Mouse (Mus musculus) liver, embryonic 11.5 days (tissue): ENCODE results near the gene Fam83e. TPM values are rescaled to one million over a fixed set of nuclear protein-coding genes. Genes with fewer than 3 reads are reported as not detected.
A peak's percentile ranks its signal among the peaks of the same experiment; 100 is the strongest.

Experiments
- ATAC-seq: fragments of 200-750 bp; cut with Nextera tagmentation; replicated peaks from 2 replicates; pipeline ENCODE4 v1.8.0; 2017; ENCODE audit warnings: moderate number of reproducible peaks, mild to moderate bottlenecking, moderate TSS enrichment, moderate library complexity; ENCODE audit not compliant: low FRiP score
- DNase-seq: peaks from one replicate; pipeline ENCODE4 v3.0.0-alpha.2; 2017; ENCODE audit warnings: low spot score
- H3K27ac ChIP-seq: fragments of 300-500 bp; sonication (generic); 2 replicates; pipeline ENCODE4 v1.5.1; 2014; ENCODE audit warnings: mild to moderate bottlenecking, low read depth, low read length, control low read depth
- H3K27me3 ChIP-seq: fragments of 300-500 bp; sonication (generic); replicated peaks from 2 replicates; pipeline ENCODE4 v1.6.1; 2014; ENCODE audit warnings: low read length, mixed read lengths; ENCODE audit not compliant: control insufficient read depth, insufficient read depth
- H3K36me3 ChIP-seq: fragments of 300-500 bp; sonication (generic); 2 replicates; pipeline ENCODE4 v1.6.1; 2014; ENCODE audit warnings: mild to moderate bottlenecking, low read length, moderate library complexity, mixed read lengths; ENCODE audit not compliant: control insufficient read depth, insufficient read depth
- H3K4me1 ChIP-seq: fragments of 300-500 bp; sonication (generic); replicated peaks from 2 replicates; pipeline ENCODE4 v1.6.1; 2014; ENCODE audit warnings: low read length, mixed read lengths; ENCODE audit not compliant: control insufficient read depth, insufficient read depth
- H3K4me2 ChIP-seq: fragments of 300-500 bp; sonication (generic); 2 replicates; pipeline ENCODE4 v1.6.1; 2014; ENCODE audit warnings: mild to moderate bottlenecking, control low read depth, moderate library complexity
- H3K4me3 ChIP-seq: fragments of 300-500 bp; sonication (generic); 2 replicates; pipeline ENCODE4 v1.5.1; 2014; ENCODE audit warnings: low read depth, low read length, control low read depth
- H3K9ac ChIP-seq: fragments of 300-500 bp; sonication (generic); 2 replicates; pipeline ENCODE4 v1.6.1; 2014; ENCODE audit warnings: low read depth, low read length, control low read depth
- H3K9me3 ChIP-seq: fragments of 300-500 bp; sonication (generic); 2 replicates; pipeline ENCODE4 v1.6.1; 2016; ENCODE audit warnings: low read length, inconsistent platforms, mixed read lengths; ENCODE audit not compliant: control insufficient read depth
- WGBS: fragments of 180-500 bp; shearing (Covaris S2); extraction: QIAGEN DNeasy Blood & Tissue Kit; methylation state at CpG from one replicate; pipeline ENCODE4 v1.1.7; 2014; 5-methylcytosine and 5-hydroxymethylcytosine counted together
- polyA plus RNA-seq: library from polyadenylated mRNA; unstranded; fragments of >200 nt; fragmentation: Nextera tagmentation; extraction: Ambion mirVana; gene quantifications from 2 replicates; pipeline ENCODE4 v1.2.1, GENCODE M21; 2014

Fam83e gene
- polyA plus RNA-seq, 1 experiment from 2014 or later = 1.1 TPM

DNA sequence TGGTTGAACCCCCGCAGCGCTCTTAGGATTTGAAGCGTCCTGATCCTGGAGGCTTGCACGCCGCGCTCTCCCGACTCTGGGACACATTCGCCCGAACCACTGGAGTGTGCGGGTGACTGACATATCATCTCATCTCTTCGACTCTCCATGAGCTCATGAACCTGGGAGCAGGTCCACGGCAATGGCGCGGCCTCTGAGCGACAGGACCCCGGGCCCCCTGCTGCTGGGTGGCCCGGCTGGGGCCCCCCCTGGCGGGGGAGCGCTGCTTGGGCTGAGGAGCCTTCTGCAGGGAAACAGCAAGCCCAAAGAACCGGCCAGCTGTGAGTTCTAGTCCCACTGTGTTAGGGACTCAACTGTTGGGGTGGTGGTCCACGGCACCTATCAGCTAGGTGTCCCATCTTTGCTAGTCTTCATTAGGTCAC lies 15.6 kb upstream of the Fam83e start:
- Histone ChIP-seq H3K4me2 (peak overlapping the region; percentile 100), H3K9me3 (no peaks in the 10 kb centered on the region), H3K36me3 (no peaks in the 10 kb centered on the region; the same call in 1 of the 2 replicates), H3K9ac (peak overlapping the region; percentile 42), H3K4me3 (peak overlapping the region; percentile 69), H3K4me1 (peaks cover 44% of the 10 kb centered on the region), H3K27me3 (peaks cover 13% of the 10 kb centered on the region), H3K27ac (peak overlapping the region; percentile 59)
- no peak for DNase-seq
- ATAC-seq = no peak
- WGBS = under 1% methylated on average over 20 of the region's 21 CpGs

- Histone ChIP-seq H3K27ac (peak overlapping the region; percentile 82), H3K36me3 (peaks cover 3% of the 10 kb centered on the region; the same call in 1 of the 2 replicates), H3K4me1 (peaks cover 42% of the 10 kb centered on the region), H3K9ac (peak overlapping the region; percentile 82), H3K27me3 (peaks cover 9% of the 10 kb centered on the region), H3K4me2 (peak overlapping the region; percentile 100), H3K4me3 (peak overlapping the region; percentile 69), H3K9me3 (no peaks in the 10 kb centered on the region)
- DNase-seq (peak; percentile 69), ATAC-seq (no peak)
- 2% methylated on average over 7 of the region's 7 CpGs for WGBS
These were observed 15.1 kb upstream of the Fam83e start for GRCm38 (mm10) chr7:45705873-45706281.

DNA sequence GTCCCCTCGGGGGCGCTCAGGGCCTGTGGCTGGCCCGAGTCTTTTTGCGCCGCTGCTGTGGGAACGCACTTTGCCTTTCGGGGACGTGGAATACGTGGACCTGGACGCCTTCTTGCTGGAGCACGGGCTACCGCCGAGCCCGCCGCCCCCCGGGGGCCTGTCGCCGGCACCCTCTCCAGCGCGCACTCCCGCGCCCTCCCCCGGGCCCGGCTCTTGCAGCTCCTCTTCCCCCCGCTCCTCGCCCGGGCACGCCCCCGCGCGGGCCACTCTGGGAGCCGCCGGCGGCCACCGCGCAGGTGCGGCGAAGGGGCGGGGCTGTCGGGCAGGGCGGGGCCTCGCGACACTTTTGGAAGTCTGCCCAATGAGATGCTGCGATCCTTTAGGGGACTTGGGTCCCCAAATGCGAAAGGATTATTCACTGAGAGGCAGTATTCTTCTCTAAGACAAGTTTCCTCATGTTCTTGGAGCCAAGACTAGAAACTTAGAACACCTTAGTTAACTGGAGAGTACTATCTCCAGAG lies 14.2 kb upstream of the Fam83e start:
- Histone ChIP-seq H3K27me3 (peaks cover under 1% of the 10 kb centered on the region; the same call in 1 of the 2 replicates), H3K4me1 (peaks cover 38% of the 10 kb centered on the region), H3K4me2 (peak overlapping the region; percentile 100), H3K36me3 (peaks cover 11% of the 10 kb centered on the region), H3K27ac (peak overlapping the region; percentile 82), H3K4me3 (peak overlapping the region; percentile 69), H3K9ac (peak overlapping the region; percentile 82), H3K9me3 (no peaks in the 10 kb centered on the region)
- ATAC-seq (peak; percentile 42), DNase-seq (peak; percentile 89)
- under 1% methylated on average over 41 of the region's 45 CpGs for WGBS

DNA sequence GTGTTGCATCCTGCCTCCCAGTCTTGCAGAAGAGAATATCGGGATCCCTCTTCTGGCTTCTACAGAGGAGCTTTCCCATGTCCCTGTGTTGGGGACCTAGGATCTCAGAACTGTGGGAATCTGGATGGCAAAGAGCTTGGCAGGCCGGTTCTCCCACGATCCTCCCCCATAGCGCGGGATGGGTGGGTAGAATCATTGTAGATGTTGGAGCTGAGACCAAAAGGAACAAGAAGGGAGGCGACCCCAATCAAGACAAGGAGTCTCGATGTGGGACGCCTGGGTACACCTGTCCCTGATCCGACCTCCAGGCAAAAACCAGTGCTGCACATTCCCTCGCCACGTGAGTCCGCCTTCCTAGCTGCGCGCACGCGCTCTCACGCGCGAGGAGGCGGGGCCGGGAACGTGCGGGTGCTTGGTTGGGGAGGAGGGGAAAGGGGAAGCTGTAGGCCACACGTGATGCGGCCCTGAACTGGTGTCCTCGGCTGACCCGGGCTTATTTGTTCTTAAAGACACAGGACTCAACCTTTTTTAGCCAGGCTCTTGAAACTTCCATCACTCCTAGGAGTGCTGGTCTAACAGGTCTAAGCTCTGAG lies 13.5 kb upstream of the Fam83e start:
- Histone ChIP-seq H3K27ac (peak overlapping the region; percentile 82), H3K4me3 (peak overlapping the region; percentile 69), H3K9ac (peak overlapping the region; percentile 82), H3K27me3 (no peaks in the 10 kb centered on the region), H3K4me1 (peaks cover 38% of the 10 kb centered on the region), H3K36me3 (peaks cover 18% of the 10 kb centered on the region), H3K9me3 (no peaks in the 10 kb centered on the region), H3K4me2 (peak overlapping the region; percentile 100)
- under 1% methylated on average over 27 of the region's 27 CpGs for WGBS
- ATAC-seq = 0 out of 2 replicates have a peak, but pooled peaks have one; percentile 17
- DNase-seq = peak; percentile 89

- 40% methylated on average over 13 of the region's 13 CpGs for WGBS
- Histone ChIP-seq H3K27me3 (no peaks in the 10 kb centered on the region), H3K4me2 (peak overlapping the region; percentile 100), H3K4me1 (peaks cover 38% of the 10 kb centered on the region), H3K9me3 (no peaks in the 10 kb centered on the region), H3K4me3 (no peak overlapping the region), H3K27ac (peak overlapping the region; percentile 82), H3K36me3 (peaks cover 26% of the 10 kb centered on the region), H3K9ac (0 out of 2 replicates have a peak overlapping the region, but pooled peaks have one; percentile 9)
- ATAC-seq (no peak), DNase-seq (no peak)
These were observed 12.7 kb upstream of the Fam83e start for GRCm38 (mm10) chr7:45708221-45708761.

DNA sequence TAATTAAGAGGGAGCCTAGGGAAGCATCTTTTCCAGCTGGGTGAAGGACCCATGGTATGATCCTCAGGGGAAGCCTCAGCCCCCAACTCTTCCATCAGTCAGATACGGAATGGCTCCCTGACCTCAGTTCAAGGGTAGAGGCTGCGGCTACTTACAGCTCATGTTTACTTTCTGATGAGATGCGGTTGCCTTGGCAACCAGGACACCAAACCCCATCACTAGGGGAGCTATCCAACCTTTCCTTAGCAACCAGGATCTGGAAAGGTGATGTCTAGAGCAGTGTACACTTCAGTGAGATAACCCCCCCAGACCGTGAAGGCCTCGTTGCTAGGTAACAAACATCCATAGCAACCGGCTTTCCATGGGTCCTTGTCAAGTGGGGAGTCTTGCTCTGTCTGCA lies 12.0 kb upstream of the Fam83e start:
- DNase-seq (no peak), ATAC-seq (no peak)
- H3K4me3 ChIP-seq = no peak overlapping the region
- no peaks in the 10 kb centered on the region for H3K27me3 ChIP-seq
- H3K9me3 ChIP-seq = no peaks in the 10 kb centered on the region
- no peak overlapping the region for H3K4me2 ChIP-seq
- H3K9ac ChIP-seq = no peak overlapping the region
- H3K4me1 ChIP-seq = peaks cover 33% of the 10 kb centered on the region
- WGBS = 53% methylated on average over 6 of the region's 6 CpGs
- H3K27ac ChIP-seq = no peak overlapping the region
- peaks cover 29% of the 10 kb centered on the region for H3K36me3 ChIP-seq

DNA sequence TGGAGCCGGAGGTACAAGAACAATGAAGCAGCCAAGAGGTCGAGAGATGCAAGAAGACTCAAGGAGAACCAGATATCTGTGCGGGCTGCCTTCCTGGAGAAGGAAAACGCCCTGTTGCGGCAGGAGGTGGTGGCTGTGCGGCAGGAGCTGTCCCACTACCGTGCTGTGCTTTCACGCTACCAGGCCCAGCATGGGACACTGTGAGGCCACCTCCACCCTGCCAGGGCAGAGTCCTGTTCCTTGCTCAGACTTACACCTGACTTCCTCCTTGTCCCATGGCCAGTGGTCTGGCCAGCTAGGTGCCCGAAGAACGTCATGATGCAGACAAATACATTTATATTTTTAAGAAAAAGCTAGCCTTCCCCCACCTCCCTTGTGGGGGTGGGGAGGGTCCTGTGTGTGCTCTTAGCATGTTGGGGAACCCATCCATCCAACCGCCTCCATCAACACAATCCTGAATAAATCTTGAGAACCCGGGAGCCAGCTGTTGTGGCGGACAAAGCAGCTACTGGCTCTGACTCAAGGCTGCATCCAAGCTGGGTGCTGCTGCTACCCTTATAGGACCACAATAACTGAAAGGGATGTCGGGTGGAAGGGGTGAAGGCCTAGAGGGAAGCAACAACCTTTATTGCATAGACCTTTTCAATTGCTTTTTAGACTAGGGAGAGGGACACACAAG lies 11.2 kb upstream of the Fam83e start:
- no peak overlapping the region for H3K27ac ChIP-seq
- H3K4me1 ChIP-seq = peaks cover 40% of the 10 kb centered on the region
- H3K4me2 ChIP-seq = no peak overlapping the region
- H3K9me3 ChIP-seq = no peaks in the 10 kb centered on the region
- no peak overlapping the region for H3K4me3 ChIP-seq
- ATAC-seq (no peak), DNase-seq (no peak)
- WGBS = 77% methylated on average over 14 of the region's 14 CpGs
- H3K27me3 ChIP-seq = no peaks in the 10 kb centered on the region
- H3K36me3 ChIP-seq = peaks cover 29% of the 10 kb centered on the region
- no peak overlapping the region for H3K9ac ChIP-seq

GRCm38 (mm10) chr7:45710477-45711191 lies 10.4 kb upstream of the Fam83e start:
- Histone ChIP-seq H3K27me3 (no peaks in the 10 kb centered on the region), H3K27ac (no peak overlapping the region), H3K4me2 (no peak overlapping the region), H3K9ac (no peak overlapping the region), H3K36me3 (peaks cover 29% of the 10 kb centered on the region), H3K4me1 (peaks cover 39% of the 10 kb centered on the region), H3K9me3 (no peaks in the 10 kb centered on the region), H3K4me3 (no peak overlapping the region)
- ATAC-seq (no peak), DNase-seq (no peak)
- 95% methylated on average over 20 of the region's 20 CpGs for WGBS
